Mouse (Mus musculus) thymus, postnatal 36 days (tissue): Measurements from ENCODE around the gene Syt9.

Experiments
- DNase-seq, 2 experiments: peaks; one replicate each; pipeline ENCODE4 v3.0.0; 2022; ENCODE audit warnings: mixed read lengths in 2 of 2

Syt9 gene

DNA sequence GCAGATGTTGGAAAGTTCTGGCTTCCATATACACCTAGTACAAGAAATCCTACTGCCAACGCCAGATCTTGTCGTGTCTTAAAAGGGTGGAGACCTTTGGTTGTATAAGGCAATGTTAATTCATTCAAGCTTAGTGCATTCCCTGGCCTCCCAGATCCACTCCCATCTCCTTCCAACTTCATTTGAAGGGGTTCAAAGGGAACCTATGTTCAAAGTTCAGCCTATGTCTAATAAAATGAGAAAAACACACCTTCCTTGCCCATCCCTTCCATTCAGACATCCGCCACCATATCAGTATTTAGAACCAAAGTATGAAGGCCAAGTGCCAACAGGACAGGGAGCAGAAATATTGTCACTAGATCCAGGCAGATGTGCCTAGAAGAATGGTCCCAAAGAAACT lies 177.3 kb downstream of the Syt9 start:
- no peak for DNase-seq

DNA sequence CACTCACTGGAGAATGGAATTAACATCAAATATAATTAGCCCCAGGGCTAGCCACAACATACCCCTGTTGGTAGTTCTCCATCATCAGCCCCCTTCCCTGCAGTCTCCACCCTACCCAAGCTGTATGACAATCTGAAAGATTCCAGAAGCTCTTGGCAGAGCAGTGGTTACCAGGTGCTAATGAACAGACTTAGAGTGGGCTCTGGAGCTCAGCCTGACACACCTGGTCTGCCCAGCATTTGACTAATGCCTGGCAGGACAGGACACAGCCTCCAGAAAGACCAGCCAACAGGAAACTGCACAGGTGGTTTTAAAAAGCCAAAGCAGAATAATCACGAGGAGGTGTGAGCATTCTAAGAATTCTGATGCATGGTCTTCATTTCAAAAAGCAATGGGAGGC lies 182.9 kb downstream of the Syt9 start:
- DNase-seq = no peak

DNA sequence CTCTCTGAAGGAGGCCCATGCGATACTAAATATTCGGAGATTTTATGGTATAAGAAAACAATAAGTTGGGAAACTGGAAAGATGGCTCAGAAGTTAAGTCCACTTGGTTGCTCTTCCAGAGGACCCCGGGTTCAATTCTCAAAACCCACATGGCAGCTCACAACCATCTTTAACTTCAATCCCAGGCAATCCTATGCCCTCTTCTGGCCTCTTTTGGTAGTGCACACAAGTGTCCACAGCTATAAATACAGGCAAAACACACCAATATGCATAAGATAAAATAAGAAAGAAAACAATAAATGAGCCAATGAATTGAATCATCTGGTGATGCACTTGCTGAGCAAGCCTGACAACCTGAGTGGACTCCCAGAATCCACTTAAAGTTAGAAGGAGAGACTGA lies 185.4 kb downstream of the Syt9 start:
- peak in 1 of 2 experiments; percentile 3 for DNase-seq

DNA sequence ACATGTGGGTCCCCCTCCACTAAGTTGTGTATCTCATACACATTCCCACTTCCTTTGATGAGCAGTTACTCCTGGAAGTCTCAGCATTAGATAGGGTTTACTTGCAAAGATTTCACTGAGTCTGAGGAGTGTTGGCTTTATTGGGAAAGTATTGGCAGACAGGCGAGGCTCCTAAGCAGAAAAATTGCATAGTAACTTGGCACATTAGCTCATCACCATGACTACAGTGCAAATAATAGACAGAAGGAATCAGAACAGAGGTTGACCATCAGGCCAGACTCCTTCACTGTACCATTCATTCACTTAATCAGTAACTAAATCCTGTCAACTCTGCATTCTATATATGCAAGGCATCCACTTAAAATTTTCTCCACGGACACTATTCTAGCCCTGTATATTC lies 190.1 kb downstream of the Syt9 start:
- no peak for DNase-seq

DNA sequence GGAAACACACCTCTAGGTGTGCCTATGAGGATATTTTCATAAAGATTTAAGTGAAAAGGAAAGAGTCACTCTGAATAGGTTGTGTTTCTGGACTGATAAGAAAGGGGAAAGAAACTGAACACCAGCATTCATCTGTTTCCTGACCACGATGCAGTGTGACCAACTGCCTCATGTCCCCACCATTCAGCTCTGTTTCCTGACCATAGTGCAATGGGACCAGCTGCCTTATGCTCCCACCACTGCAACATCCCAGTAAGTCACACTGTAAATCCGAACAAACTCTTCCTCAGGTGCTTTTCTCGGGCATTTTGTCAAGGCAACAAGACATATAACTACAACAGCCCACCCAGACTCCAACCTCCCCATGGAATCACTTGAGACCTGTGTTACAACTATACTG lies 191.1 kb downstream of the Syt9 start:
- DNase-seq = no peak

DNA sequence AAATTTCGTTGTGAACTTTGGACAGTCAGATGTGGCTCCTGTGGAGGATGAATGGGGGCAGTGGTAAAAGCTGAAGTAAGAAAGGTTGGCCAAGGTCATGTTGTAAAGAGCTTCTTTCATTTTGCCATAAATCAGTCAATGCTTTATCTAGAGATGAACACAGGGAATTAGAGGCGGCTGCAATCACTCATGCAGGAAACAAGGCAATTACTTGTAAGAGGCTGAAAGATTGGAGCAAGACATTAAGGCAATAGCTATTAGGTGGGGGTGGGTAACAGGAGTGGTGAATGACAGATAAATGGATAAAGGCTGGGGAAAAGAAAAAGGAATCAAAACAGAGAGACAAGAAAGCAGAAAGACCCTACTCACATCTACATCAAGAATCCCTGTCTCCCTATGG lies 193.2 kb downstream of the Syt9 start:
- no peak for DNase-seq

DNA sequence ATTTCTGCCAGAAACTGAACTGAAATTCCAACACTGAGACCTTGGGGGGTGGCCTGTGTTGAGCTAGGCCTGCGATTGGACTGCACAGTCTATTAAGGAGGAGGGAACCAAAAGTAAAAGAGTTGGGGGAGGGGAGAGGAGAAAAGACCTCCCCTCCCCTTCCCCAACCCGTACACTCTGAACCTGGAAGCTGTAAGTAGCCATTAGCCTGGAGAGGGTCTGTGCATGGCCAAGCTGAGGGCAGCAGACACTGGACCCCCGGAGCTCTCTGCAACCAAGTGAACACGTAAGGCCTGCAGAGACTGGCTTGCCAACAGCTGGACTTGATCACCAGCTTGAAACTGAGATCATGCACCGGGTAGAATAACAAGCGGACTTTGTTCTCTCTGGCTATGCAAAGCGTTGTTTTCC lies 196.7 kb downstream of the Syt9 start, which contains the start of gene Olfml1:
Olfml1 (plus strand) TSS at position 186 of the 411 bp plus-strand sequence.
- no peak for DNase-seq

DNA sequence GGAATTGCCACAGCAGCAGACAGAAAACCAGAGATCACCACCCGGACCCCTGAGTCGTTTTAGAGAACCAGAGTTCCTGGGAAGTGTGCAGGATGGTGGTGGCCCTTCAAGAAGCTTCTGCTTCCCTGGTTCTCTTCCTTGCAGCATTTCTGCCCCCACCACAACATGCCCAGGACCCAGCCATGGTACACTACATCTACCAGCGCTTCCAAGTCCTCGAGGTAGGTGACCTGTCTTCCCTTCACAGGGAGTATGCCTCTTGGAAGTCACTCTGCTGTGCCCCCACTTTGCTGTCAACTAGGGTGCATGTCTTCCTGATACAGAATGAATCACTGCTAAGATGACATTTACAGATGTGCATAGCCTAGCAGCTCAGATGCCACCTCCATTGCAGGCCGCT lies 197.1 kb downstream of the Syt9 start:
- DNase-seq = no peak

DNA sequence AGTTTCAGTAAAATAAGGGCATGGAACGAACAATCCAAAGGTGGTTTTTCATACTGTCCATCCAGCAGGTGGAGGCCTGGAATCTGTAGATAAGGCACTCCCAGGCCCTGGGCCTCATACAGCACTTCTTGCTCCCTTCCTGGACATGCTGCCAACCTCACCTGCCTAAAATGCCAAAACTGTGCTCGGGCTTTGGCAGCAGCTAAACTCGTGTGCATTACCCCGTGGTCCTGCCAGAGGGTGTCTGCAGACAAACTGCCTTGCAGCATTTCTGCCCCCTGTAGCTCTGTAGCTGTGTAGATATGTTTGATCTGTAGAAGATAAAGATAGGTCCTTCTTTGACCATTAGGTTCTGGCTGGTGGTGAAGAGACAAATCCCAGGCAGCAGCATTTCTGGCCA lies 198.4 kb downstream of the Syt9 start:
- DNase-seq = no peak

DNA sequence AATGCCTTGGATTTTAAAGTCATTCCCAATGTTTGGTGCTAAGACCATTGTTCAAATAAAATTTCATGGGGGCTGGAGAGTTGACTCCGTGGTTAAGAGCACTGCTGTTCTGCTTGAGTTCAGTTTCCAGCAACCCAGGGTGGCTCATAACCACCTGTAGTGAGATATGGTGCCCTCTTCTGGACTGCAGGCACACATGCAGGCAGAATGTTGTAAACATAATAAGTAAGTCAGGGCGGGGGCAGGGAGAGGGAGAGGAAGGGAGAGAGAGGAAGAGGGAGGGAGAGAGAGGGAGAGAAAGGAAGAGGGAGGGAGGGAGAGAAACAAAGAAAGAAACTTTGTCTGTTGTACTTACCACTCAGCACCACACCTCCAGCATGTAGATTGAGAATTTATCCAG lies 203.3 kb downstream of the Syt9 start:
- no peak for DNase-seq

DNA sequence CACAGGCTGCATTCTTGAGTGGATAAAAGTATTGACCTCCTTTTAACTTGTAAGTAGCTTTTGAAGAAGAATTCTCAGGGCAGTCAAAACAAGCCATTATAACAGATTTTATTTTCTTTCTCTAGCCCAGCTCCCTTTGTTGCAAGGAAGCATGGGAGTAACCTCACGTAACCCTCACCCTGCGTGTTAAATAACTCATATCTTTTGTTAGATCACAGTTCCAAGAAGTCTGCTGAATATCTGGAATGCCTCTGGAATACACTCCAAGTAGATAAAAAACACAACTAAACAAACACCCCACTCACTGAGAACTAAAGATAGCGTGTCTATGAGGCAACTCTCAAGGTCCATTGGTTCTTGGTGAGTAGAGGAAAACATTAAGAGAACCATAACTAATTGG lies 203.7 kb downstream of the Syt9 start:
- DNase-seq = no peak

DNA sequence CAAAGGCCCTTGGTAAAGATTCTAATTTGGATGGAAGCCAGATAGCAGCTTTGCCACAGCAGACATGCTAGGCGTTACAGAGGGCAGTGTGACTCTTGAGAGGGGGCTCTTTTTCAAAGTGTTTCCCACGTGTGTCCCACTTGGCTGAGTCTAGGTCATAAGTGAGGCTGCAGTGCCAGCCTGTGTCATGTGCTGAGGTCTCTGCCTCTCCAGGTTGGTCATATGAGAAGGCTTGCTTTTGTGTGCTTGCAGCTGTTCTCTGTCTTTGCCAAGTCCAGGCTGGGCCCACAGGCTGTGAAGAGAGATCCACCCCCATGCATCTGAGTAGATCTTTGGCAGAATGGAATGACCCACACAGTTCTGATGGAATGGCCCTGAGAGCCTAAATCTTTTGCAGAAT lies 222.1 kb downstream of the Syt9 start:
- no peak for DNase-seq

DNA sequence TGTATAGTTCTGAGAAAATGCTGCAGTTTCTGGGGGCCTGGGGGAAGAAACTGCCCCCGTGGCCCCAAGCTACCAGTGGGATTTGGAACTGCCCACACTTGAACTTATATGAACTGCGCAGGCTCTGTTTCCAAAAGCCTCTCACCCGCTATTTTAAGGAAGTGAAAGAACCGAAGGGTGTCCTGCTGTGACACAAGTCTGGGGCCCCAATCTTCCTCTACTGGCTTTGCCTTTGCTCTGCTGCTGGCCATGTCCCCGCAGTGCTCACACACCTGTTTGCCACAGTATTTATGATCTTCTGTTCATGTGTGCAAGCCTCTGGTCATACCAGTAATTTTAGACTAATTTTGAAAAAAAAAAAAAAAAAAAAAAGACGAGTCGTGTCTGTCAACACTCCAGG lies 223.4 kb downstream of the Syt9 start:
- no peak for DNase-seq

DNA sequence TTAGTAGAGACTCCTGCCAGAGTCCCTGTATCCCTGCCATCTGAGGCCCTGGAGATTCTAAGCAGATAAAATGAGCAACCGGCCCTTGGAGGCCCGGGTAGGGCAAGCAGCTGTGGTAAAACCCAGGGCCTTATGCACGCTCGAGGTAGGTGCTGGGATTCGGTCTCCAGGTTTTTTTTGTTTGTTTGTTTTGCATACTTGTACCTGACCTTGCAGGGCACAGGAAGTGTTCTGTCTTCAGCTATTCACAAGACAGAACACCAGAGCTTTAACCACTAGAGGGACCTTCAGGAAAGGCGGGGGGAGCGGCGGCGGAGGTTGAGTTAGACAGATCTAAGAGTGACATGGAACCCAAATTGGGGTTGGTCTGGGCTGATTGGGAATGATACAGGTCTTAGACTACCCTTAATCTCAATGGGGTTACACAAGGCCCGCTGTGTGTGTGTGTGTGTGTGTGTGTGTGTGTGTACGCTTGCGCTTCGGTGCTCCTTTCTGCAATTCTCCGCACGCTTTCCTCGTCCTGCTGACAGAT lies 223.9 kb downstream of the Syt9 start:
- peak; percentile 27 to 32 for DNase-seq

DNA sequence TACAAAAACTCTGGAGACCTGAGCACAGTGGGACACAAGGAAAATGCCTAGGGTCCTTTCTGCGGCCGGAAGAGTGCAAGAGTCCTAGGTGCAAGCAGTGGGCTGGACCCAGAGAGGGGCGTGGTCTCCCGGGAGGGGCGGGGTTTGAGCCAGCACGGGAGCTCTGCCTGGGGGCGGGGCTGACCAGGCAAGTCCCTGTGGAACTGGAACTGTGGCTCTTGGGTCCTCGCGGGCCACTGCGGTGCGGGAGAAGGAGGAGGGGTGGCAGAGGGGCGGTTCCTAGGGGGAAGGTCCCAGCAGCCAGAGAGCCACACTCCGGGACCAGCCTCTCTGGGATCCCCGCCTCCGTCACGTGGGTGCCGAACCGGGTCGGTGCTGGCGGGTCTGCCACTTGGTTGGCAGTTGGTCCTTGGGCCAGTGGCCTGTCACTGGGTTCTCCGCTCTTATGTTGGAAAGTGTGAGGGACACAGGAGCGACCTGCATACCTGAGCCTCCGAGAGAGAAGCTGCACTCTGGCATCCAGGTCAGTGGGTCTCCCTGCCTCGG lies 224.4 kb downstream of the Syt9 start, which contains the start of gene Ppfibp2:
Ppfibp2 (plus strand) TSS at position 351 of the 546 bp plus-strand sequence.
- peak; percentile 78 to 83 for DNase-seq

DNA sequence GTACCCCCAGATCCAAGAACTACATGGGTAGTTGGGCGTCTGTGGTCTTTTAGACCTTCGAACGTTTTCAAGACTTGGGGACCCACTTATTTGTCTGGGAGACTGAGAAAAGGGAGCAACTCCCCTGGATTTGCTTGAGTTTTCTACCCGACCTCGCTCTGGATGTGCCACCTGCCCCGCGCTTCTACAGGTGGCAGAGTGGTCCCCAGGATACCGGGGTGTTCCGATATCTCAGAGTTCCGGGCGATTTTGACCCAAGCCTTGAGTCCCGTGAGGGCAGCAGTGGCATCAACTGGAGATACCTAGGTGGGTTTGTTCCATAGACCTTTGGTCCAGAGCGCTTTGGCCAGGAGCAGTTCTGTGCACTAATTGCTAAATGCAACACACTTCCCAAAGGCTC lies 224.9 kb downstream of the Syt9 start:
- DNase-seq = no peak

DNA sequence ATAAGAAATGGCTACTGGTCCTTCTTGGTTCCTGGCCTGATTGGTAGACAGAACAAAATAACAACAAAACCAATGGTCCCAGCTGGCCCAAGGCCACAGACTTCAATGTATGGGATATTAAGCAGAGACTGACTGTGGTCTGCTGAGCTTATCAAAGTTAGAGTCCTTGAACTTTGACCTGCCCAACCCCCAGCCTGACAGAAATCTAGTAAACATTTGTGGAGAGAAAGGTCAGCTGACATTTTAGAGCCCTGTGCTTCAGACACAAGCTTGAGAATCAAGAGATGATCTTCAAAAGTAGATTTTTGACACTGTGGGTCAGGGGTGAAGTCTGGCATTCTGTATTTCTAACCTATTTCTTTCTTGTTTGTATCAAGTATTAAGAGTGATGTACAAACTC lies 226.2 kb downstream of the Syt9 start:
- no peak for DNase-seq

DNA sequence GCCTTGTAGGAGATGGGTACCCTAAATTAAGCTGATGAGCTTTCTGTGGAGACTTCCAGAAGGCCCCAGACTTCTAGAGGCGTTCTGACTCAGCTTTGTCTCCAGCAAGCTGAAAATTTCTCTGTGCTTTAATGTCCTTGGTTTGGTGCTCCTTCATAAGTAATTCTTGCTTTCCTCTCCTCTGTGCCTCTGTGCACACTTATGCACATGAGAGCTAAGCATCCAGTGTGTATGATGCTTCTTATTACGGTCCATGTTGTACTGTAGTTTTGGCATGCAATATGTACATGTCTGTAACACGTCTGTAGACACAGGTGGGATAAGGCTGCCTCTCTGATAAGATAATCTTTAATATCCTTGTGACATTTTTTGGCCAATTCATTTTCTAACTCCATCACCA lies 227.4 kb downstream of the Syt9 start:
- no peak for DNase-seq
